Mouse (Mus musculus): ENCODE results near the gene Zfp746. TPM values are rescaled to one million over a fixed set of nuclear protein-coding genes. Genes with fewer than 3 reads are reported as not detected.

Zfp746 gene
- polyA plus RNA-seq, 1 experiment from 2014 or later = 18.9 TPM

- H3K27ac ChIP-seq = no peak overlapping the region
- H3K36me3 ChIP-seq = peaks cover 81% of the 10 kb centered on the region
- no peak overlapping the region for H3K9ac ChIP-seq
- no peak overlapping the region for H3K4me2 ChIP-seq
- WGBS = 97% methylated on average over 27 of the region's 28 CpGs
- no peaks in the 10 kb centered on the region for H3K4me1 ChIP-seq
- 0 out of 2 replicates have a peak, but pooled peaks have one; percentile 8 for ATAC-seq (ENCODE audit: insufficient number of reproducible peaks, low FRiP score, low TSS enrichment, low read depth)
- no peaks in the 10 kb centered on the region for H3K27me3 ChIP-seq
- no peaks in the 10 kb centered on the region for H3K9me3 ChIP-seq
- no peak overlapping the region for H3K4me3 ChIP-seq
These were observed 22.5 kb downstream of the Zfp746 start for GRCm38 (mm10) chr6:48063940-48064339.

DNA sequence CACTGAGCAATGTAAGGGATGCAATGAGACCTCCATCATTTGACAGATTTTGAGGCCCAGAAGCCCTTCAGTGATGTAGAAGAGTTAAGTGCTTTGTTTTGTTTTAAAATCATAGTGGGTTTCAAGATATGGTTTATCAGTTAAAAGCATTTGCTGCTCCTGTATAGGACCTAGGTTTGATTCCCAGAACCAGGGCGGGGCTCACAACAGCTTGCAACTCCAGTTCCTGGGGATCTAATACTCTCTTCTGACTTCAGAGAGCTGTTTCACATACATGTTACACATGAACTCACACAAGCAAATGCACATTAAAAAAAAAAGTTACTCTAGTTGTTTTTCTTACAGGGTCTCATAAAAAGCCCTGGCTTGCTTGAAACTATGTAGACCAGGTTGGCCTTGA lies 25.5 kb downstream of the Zfp746 start:
- 97% methylated on average over 1 of the region's 1 CpGs for WGBS

DNA sequence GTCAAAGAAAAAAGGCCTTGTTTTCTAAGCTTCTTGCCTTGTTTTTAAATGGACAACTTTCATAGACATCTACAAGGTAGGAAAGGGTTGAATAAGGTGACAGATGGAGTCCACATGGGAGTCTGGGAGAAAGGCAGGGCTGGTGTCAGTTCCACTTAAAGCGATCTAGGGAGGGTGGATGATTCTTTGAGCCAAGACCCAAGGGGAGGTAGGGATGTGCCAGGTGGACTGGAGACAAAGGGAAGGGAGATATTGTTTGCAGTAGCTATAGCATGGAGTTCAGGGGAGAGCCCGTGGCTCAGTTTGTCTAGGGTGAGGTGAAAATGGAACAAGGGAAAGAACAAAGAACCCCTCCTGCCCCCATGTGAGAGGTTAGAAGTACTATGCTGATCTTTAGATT lies 26.0 kb downstream of the Zfp746 start:
- Histone ChIP-seq H3K9me3 (no peaks in the 10 kb centered on the region), H3K36me3 (peaks cover 45% of the 10 kb centered on the region), H3K4me2 (no peak overlapping the region), H3K27me3 (no peaks in the 10 kb centered on the region), H3K27ac (no peak overlapping the region), H3K9ac (no peak overlapping the region), H3K4me1 (no peaks in the 10 kb centered on the region), H3K4me3 (no peak overlapping the region)
- ATAC-seq (ENCODE audit: insufficient number of reproducible peaks, low FRiP score, low TSS enrichment, low read depth) = no peak
- 87% methylated on average over 2 of the region's 2 CpGs for WGBS

More for the DNA sequence above, 25.5 kb downstream of the Zfp746 start:
- no peak overlapping the region for H3K4me3 ChIP-seq
- no peak overlapping the region for H3K9ac ChIP-seq
- H3K36me3 ChIP-seq = peaks cover 50% of the 10 kb centered on the region
- no peak for ATAC-seq (ENCODE audit: insufficient number of reproducible peaks, low FRiP score, low TSS enrichment, low read depth)
- H3K4me2 ChIP-seq = no peak overlapping the region
- H3K27ac ChIP-seq = no peak overlapping the region
- no peaks in the 10 kb centered on the region for H3K27me3 ChIP-seq
- H3K4me1 ChIP-seq = no peaks in the 10 kb centered on the region
- H3K9me3 ChIP-seq = no peaks in the 10 kb centered on the region

DNA sequence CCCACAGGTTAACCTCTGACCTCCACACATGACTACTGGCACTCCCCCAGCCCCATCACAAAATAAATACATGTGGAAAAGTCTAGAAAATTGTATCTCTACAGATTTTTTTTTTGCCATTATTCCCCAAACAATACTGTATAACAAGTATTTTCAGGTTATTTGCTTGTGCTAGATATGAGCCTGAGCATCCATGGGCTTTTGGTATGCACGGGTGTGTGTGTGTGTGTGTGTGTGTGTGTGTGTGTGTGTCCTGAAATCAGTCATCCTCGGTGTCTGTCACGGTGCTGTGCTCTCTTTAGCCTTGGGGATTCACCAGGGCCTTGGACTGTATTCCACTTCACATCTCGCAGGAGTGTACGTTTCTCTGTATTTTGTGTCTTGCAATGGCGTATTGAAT lies 34.3 kb downstream of the Zfp746 start:
- Histone ChIP-seq H3K9me3 (no peaks in the 10 kb centered on the region), H3K4me3 (no peak overlapping the region), H3K27me3 (no peaks in the 10 kb centered on the region), H3K36me3 (no peaks in the 10 kb centered on the region), H3K9ac (no peak overlapping the region), H3K4me2 (no peak overlapping the region), H3K27ac (no peak overlapping the region), H3K4me1 (peaks cover 4% of the 10 kb centered on the region)
- ATAC-seq (ENCODE audit: insufficient number of reproducible peaks, low FRiP score, low TSS enrichment, low read depth) = no peak
- 83% methylated on average over 6 of the region's 6 CpGs for WGBS

- Histone ChIP-seq H3K9ac (no peak overlapping the region), H3K4me2 (no peak overlapping the region), H3K4me1 (peaks cover 8% of the 10 kb centered on the region), H3K9me3 (no peaks in the 10 kb centered on the region), H3K27ac (no peak overlapping the region), H3K27me3 (no peaks in the 10 kb centered on the region), H3K36me3 (no peaks in the 10 kb centered on the region), H3K4me3 (no peak overlapping the region)
- ATAC-seq (ENCODE audit: insufficient number of reproducible peaks, low FRiP score, low TSS enrichment, low read depth) = no peak
- 79% methylated on average over 2 of the region's 2 CpGs for WGBS
These were observed 34.7 kb downstream of the Zfp746 start for GRCm38 (mm10) chr6:48051666-48052065.

- Histone ChIP-seq H3K4me2 (peak overlapping the region; percentile 59), H3K4me3 (peak overlapping the region; percentile 84), H3K27ac (no peak overlapping the region), H3K36me3 (peaks cover 5% of the 10 kb centered on the region), H3K27me3 (no peaks in the 10 kb centered on the region), H3K4me1 (peaks cover 12% of the 10 kb centered on the region), H3K9ac (no peak overlapping the region), H3K9me3 (no peaks in the 10 kb centered on the region)
- ATAC-seq (ENCODE audit: insufficient number of reproducible peaks, low FRiP score, low TSS enrichment, low read depth) = no peak
- 55% methylated on average over 9 of the region's 9 CpGs for WGBS
These were observed 36.9 kb downstream of the Zfp746 start for GRCm38 (mm10) chr6:48049273-48050065.

GRCm38 (mm10) chr6:48048426-48049272 lies 37.7 kb downstream of the Zfp746 start, which contains the start of gene Zfp777:
TSS of gene Zfp777 (minus strand) at chr6:48048911.
- Histone ChIP-seq H3K4me3 (peak within 1 kb of the TSS; percentile 84), H3K4me2 (peak within 1 kb of the TSS; percentile 82), H3K27ac (peak within 1 kb of the TSS; percentile 94), H3K4me1 (peaks cover 12% of the 10 kb centered on the region), H3K9ac (peak within 1 kb of the TSS; percentile 84), H3K9me3 (no peaks in the 10 kb centered on the region), H3K27me3 (no peaks in the 10 kb centered on the region), H3K36me3 (peaks cover 13% of the 10 kb centered on the region)
- WGBS = under 1% methylated on average over 81 of the region's 82 CpGs
- peak; percentile 91 for ATAC-seq (ENCODE audit: insufficient number of reproducible peaks, low FRiP score, low TSS enrichment, low read depth)

GRCm38 (mm10) chr6:48047450-48048351 lies 38.7 kb downstream of the Zfp746 start:
- H3K4me3 ChIP-seq = peak overlapping the region; percentile 84
- H3K9ac ChIP-seq = peak overlapping the region; percentile 84
- H3K36me3 ChIP-seq = peaks cover 23% of the 10 kb centered on the region
- no peaks in the 10 kb centered on the region for H3K27me3 ChIP-seq
- H3K9me3 ChIP-seq = no peaks in the 10 kb centered on the region
- H3K27ac ChIP-seq = peak overlapping the region; percentile 94
- H3K4me1 ChIP-seq = peaks cover 12% of the 10 kb centered on the region
- peak overlapping the region; percentile 82 for H3K4me2 ChIP-seq
- under 1% methylated on average over 83 of the region's 150 CpGs for WGBS
- ATAC-seq (ENCODE audit: insufficient number of reproducible peaks, low FRiP score, low TSS enrichment, low read depth) = peak; percentile 63

DNA sequence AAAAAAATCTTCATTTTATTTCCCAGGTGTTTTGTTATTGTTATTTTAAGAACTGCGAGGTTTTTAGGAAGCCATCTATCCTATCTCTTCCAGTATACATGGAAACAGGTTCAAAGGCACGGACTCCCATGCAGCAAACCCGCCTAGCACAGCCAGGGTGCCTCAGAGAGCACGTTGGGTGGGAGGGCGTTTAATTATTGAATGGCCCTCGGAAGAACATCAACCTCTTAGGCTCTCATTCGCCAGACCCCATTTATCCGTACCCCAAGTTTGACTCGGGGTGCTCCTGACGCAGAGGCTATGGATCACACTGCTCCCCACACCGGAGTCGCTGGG lies 39.3 kb downstream of the Zfp746 start:
- Histone ChIP-seq H3K36me3 (peaks cover 27% of the 10 kb centered on the region), H3K27me3 (no peaks in the 10 kb centered on the region), H3K9ac (peak overlapping the region; percentile 84), H3K9me3 (no peaks in the 10 kb centered on the region), H3K4me3 (peak overlapping the region; percentile 84), H3K27ac (peak overlapping the region; percentile 94; the same call in 1 of the 2 replicates), H3K4me1 (peaks cover 12% of the 10 kb centered on the region), H3K4me2 (peak overlapping the region; percentile 82)
- WGBS = 3% methylated on average over 12 of the region's 12 CpGs
- ATAC-seq (ENCODE audit: insufficient number of reproducible peaks, low FRiP score, low TSS enrichment, low read depth) = no peak

GRCm38 (mm10) chr6:48032661-48033060 lies 53.7 kb downstream of the Zfp746 start:
- H3K27ac ChIP-seq = no peak overlapping the region
- peaks cover 89% of the 10 kb centered on the region for H3K36me3 ChIP-seq
- H3K4me2 ChIP-seq = no peak overlapping the region
- no peaks in the 10 kb centered on the region for H3K9me3 ChIP-seq
- H3K27me3 ChIP-seq = no peaks in the 10 kb centered on the region
- no peak overlapping the region for H3K9ac ChIP-seq
- no peaks in the 10 kb centered on the region for H3K4me1 ChIP-seq
- H3K4me3 ChIP-seq = no peak overlapping the region
- no peak for ATAC-seq (ENCODE audit: insufficient number of reproducible peaks, low FRiP score, low TSS enrichment, low read depth)

- Histone ChIP-seq H3K27ac (no peak overlapping the region), H3K4me2 (no peak overlapping the region), H3K9me3 (peaks cover 19% of the 10 kb centered on the region), H3K4me3 (no peak overlapping the region), H3K9ac (no peak overlapping the region), H3K36me3 (peaks cover 95% of the 10 kb centered on the region), H3K27me3 (no peaks in the 10 kb centered on the region), H3K4me1 (no peaks in the 10 kb centered on the region)
- ATAC-seq (ENCODE audit: insufficient number of reproducible peaks, low FRiP score, low TSS enrichment, low read depth) = no peak
- 86% methylated on average over 10 of the region's 10 CpGs for WGBS
These were observed 60.3 kb downstream of the Zfp746 start for GRCm38 (mm10) chr6:48025905-48026660.

Measured in limb, embryonic 15.5 days (tissue).